Mouse (Mus musculus): ENCODE data around the gene Gucd1. TPM values are rescaled to one million over a fixed set of nuclear protein-coding genes. Genes with fewer than 3 reads are reported as not detected.
"Not testable (repeated sequence)": the region's sequence is repeated elsewhere in the genome, so short reads cannot be mapped to it uniquely, and the experiment has no call there.

The Gucd1 gene
- polyA plus RNA-seq (2016; fragmentation: Nextera tagmentation; extraction: Ambion mirVana), result 30.0 and 31.9 TPM in 2 replicates

GRCm38 (mm10) chr10:75517758-75518143 is at the start of gene Gucd1:
TSS of gene Gucd1 (minus strand) at chr10:75517972.
- H3K27me3 ChIP-seq (replicated peaks; ENCODE audit: low read depth, poor library complexity, severe bottlenecking), result no peaks in the 10 kb centered on the region
- H3K4me3 ChIP-seq, result peak within 1 kb of the TSS; percentile 81
- H3K4me1 ChIP-seq, result peaks cover 37% of the 10 kb centered on the region
- peak; percentile 97 for DNase-seq (ENCODE audit: low spot score)
- WGBS, result 0% methylated on average over 20 of the region's 20 CpGs
- H3K27ac ChIP-seq (replicated peaks), result peak within 1 kb of the TSS; percentile 93
- H3K36me3 ChIP-seq (replicated peaks), result peaks cover 40% of the 10 kb centered on the region
- H3K9me3 ChIP-seq, result no peaks in the 10 kb centered on the region

GRCm38 (mm10) chr10:75566765-75567164 is 49.0 kb upstream of the Gucd1 start:
- not testable (repeated sequence) for DNase-seq (ENCODE audit: low spot score)
- H3K27me3 ChIP-seq (replicated peaks; ENCODE audit: low read depth, poor library complexity, severe bottlenecking), result peaks cover 45% of the 10 kb centered on the region
- 74% methylated on average over 2 of the region's 2 CpGs for WGBS

GRCm38 (mm10) chr10:75566321-75566720 is 48.5 kb upstream of the Gucd1 start:
- no peak overlapping the region for H3K4me3 ChIP-seq
- peaks cover 24% of the 10 kb centered on the region for H3K4me1 ChIP-seq
- WGBS, result 78% methylated on average over 5 of the region's 5 CpGs
- H3K27me3 ChIP-seq (replicated peaks; ENCODE audit: low read depth, poor library complexity, severe bottlenecking), result peaks cover 50% of the 10 kb centered on the region
- no peak overlapping the region for H3K27ac ChIP-seq (replicated peaks)
- H3K36me3 ChIP-seq (replicated peaks), result no peaks in the 10 kb centered on the region
- no peak for DNase-seq (ENCODE audit: low spot score)
- H3K9me3 ChIP-seq, result no peaks in the 10 kb centered on the region

More at GRCm38 (mm10) chr10:75566765-75567164, 49.0 kb upstream of the Gucd1 start:
- H3K4me3 ChIP-seq; H3K9me3 ChIP-seq; H3K36me3 ChIP-seq (replicated peaks); H3K27ac ChIP-seq (replicated peaks): not testable (repeated sequence)
- H3K4me1 ChIP-seq, result peaks cover 28% of the 10 kb centered on the region

DNA sequence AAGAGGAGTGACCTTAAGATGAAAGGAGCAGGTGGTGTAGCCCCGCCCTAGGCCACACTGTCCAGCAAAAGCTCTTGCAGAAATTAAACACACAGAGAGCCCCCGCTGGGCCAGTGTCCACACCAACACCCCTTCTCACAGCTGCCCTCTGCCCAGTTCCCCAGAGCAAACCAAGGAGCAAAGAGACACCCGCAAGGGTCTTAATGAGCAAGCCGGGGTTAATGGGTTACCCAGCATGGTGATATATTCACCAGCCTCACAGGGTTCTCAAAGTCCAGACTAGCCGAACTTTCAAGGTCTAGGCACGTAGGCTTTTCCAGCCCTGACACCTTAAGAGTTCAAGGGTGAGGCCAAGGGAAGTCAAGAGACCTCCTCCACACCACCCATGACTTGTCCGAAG is 48.1 kb upstream of the Gucd1 start:
- no peak overlapping the region for H3K27ac ChIP-seq (replicated peaks)
- DNase-seq (ENCODE audit: low spot score), result no peak
- 79% methylated on average over 7 of the region's 7 CpGs for WGBS

GRCm38 (mm10) chr10:75565436-75565835 is 47.7 kb upstream of the Gucd1 start:
- Histone ChIP-seq H3K4me3 (no peak overlapping the region), H3K9me3 (no peaks in the 10 kb centered on the region), H3K36me3 (replicated peaks) (no peaks in the 10 kb centered on the region), H3K4me1 (peaks cover 26% of the 10 kb centered on the region), H3K27me3 (replicated peaks; ENCODE audit: low read depth, poor library complexity, severe bottlenecking) (peaks cover 59% of the 10 kb centered on the region), H3K27ac (replicated peaks) (no peak overlapping the region)
- no peak for DNase-seq (ENCODE audit: low spot score)
- 65% methylated on average over 6 of the region's 6 CpGs for WGBS

More for the DNA sequence above, 48.1 kb upstream of the Gucd1 start:
- no peaks in the 10 kb centered on the region for H3K36me3 ChIP-seq (replicated peaks)
- peaks cover 54% of the 10 kb centered on the region for H3K27me3 ChIP-seq (replicated peaks; ENCODE audit: low read depth, poor library complexity, severe bottlenecking)
- no peak overlapping the region for H3K4me3 ChIP-seq
- H3K4me1 ChIP-seq, result peaks cover 24% of the 10 kb centered on the region
- H3K9me3 ChIP-seq, result no peaks in the 10 kb centered on the region

DNA sequence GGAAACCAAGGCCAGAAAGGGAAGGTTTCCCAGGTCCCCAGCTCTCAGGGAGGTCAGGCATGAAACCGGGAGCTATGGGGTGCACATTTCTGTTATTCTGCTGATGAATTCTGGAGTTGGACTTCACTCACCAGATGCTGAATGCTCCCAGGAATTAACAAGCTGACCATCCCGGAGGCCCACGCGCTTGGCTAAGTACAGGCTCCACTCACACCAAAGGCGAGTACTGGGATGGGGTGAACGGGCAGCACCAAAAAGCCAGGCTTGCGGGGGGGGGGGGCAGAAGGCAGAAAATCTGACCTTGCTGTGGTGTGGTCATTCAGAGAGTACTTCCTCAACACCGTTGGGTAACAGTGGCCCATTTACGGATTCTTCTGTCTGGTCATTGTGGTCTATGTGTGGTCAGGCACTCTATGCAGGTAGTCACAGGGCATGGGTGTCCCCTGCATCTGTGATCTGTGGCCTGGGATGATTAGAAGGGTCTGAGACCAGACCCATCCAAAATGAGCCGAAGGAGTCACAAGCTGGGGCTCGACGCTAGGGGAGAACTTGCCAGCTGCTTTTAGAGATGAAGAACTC is 47.0 kb upstream of the Gucd1 start:
- WGBS, result 84% methylated on average over 12 of the region's 12 CpGs
- no peaks in the 10 kb centered on the region for H3K36me3 ChIP-seq (replicated peaks)
- H3K4me3 ChIP-seq, result no peak overlapping the region
- no peaks in the 10 kb centered on the region for H3K9me3 ChIP-seq
- DNase-seq (ENCODE audit: low spot score), result no peak
- peaks cover 32% of the 10 kb centered on the region for H3K4me1 ChIP-seq
- peaks cover 64% of the 10 kb centered on the region for H3K27me3 ChIP-seq (replicated peaks; ENCODE audit: low read depth, poor library complexity, severe bottlenecking)
- H3K27ac ChIP-seq (replicated peaks), result no peak overlapping the region

DNA sequence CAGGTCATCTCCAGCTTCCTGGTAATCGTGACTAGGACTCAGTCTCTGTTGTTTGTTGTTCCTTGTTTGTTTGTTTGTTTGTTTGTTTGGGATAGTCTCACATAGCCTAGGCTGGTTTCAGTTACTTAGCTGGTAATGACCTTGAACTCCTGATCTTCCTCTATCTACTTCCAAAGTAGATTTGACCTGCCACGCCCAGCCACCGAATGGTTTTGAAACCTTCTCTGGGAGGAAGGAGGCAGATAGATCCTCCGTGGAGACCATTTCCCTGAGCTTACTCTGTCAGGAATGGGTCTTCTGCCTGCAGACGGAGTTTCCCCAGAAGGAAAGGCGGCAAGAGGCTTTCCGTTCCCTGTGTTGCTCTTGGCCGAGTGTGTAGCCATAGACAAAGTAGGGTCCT is 44.8 kb upstream of the Gucd1 start:
- no peak overlapping the region for H3K4me3 ChIP-seq
- no peaks in the 10 kb centered on the region for H3K9me3 ChIP-seq
- H3K36me3 ChIP-seq (replicated peaks), result no peaks in the 10 kb centered on the region
- peaks cover 69% of the 10 kb centered on the region for H3K27me3 ChIP-seq (replicated peaks; ENCODE audit: low read depth, poor library complexity, severe bottlenecking)
- WGBS, result 83% methylated on average over 8 of the region's 8 CpGs
- DNase-seq (ENCODE audit: low spot score), result no peak
- no peak overlapping the region for H3K27ac ChIP-seq (replicated peaks)
- peaks cover 43% of the 10 kb centered on the region for H3K4me1 ChIP-seq

- Histone ChIP-seq H3K27ac (replicated peaks) (peak within 1 kb of the TSS; percentile 85), H3K36me3 (replicated peaks) (no peaks in the 10 kb centered on the region), H3K27me3 (replicated peaks; ENCODE audit: low read depth, poor library complexity, severe bottlenecking) (peaks cover 77% of the 10 kb centered on the region), H3K9me3 (no peaks in the 10 kb centered on the region), H3K4me3 (peak within 1 kb of the TSS; percentile 78), H3K4me1 (peaks cover 50% of the 10 kb centered on the region)
- no peak for DNase-seq (ENCODE audit: low spot score)
- 40% methylated on average over 10 of the region's 10 CpGs for WGBS
Measured at GRCm38 (mm10) chr10:75561071-75561654, 43.4 kb upstream of the Gucd1 start, which contains the start of gene Ggt1. TSS of gene Ggt1 (plus strand) at chr10:75561604.

GRCm38 (mm10) chr10:75560549-75560899 is 42.8 kb upstream of the Gucd1 start:
- H3K27me3 ChIP-seq (replicated peaks; ENCODE audit: low read depth, poor library complexity, severe bottlenecking), result peaks cover 77% of the 10 kb centered on the region
- WGBS, result 10% methylated on average over 6 of the region's 6 CpGs
- peak; percentile 54 for DNase-seq (ENCODE audit: low spot score)
- peaks cover 51% of the 10 kb centered on the region for H3K4me1 ChIP-seq
- no peaks in the 10 kb centered on the region for H3K9me3 ChIP-seq
- no peaks in the 10 kb centered on the region for H3K36me3 ChIP-seq (replicated peaks)
- peak overlapping the region; percentile 78 for H3K4me3 ChIP-seq
- H3K27ac ChIP-seq (replicated peaks), result peak overlapping the region; percentile 85

DNA sequence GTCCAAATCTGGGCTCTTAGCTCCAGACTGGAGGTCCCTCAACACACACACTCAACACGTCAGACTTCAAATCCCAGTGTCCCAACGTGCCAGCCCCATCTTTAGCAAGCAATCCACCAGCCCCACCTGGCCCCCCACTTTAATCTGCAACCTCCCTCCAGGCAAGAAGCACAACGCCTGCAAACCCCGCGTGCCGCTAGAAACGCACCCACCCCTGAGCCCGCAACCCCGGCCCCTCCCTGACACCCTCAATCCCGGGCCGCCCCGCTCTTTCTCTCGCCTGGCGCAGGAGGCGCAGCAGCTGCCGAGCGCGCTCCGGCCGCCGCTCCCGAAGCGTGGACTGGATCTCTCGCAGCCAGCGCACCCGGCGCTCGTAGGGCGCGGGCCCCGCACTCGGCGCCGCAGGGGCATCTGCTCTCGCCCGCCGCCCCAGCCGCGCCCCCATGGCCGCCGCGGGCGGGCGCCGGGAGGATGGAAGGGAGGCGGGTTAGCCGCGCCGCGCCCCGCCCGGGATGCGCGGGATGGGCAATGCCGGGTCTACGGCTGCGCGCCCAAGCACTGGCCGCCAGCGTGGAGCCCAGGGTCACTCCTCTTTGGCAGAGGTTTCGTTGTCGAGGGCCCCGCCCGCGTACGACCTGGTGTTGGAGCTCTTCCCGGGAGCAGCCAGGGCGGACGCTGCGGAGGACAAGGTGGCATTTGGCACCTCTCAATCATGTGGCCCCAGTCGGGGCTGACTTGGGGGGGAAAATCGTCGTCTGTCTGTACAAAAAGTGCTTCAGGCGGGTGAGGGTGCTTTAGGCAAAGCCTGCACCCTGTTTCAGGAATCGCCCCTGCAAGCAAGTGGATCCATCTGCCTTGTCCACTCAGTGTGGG is 42.1 kb upstream of the Gucd1 start, which contains the start of gene Lrrc75b:
Lrrc75b (minus strand) TSS at position 655 of the 873 bp plus-strand sequence.
- H3K4me3 ChIP-seq, result peak within 1 kb of the TSS; percentile 78
- WGBS, result under 1% methylated on average over 75 of the region's 75 CpGs
- H3K27me3 ChIP-seq (replicated peaks; ENCODE audit: low read depth, poor library complexity, severe bottlenecking), result peaks cover 77% of the 10 kb centered on the region
- H3K27ac ChIP-seq (replicated peaks), result peak within 1 kb of the TSS; percentile 85
- no peaks in the 10 kb centered on the region for H3K36me3 ChIP-seq (replicated peaks)
- H3K9me3 ChIP-seq, result no peaks in the 10 kb centered on the region
- peaks cover 50% of the 10 kb centered on the region for H3K4me1 ChIP-seq
- peak; percentile 69 for DNase-seq (ENCODE audit: low spot score)

DNA sequence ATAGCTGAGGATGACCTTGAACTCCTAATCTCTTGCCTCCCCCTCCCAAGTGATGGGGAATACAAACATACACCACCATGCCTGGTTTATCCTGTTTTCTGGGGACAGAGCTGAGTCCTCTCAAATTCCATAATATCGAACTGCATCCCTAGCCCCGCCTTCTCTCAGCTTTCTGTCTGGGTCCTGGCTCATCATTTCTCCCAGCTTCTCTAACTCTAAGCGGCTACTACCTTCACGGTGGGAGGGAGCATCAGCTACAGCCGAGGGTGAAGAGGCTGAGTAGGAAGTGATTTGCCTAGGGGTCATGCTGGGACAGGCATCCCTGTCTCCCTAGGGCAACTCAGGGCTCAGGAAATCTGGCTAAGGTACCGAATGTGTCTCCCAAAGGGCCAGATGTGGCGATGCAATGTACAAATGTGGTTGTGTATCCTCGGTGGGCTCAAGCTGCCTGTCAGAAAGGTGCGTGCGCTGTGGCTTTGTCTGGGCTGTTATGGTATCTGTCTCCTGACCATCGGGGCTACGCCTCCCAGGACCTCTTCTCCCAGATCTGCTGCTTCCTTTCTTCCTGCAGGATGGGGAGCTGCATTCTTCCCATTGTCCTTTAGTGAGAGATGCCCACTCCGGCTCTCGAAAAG is 41.4 kb upstream of the Gucd1 start:
- Histone ChIP-seq H3K27ac (replicated peaks) (peak overlapping the region; percentile 85), H3K4me3 (peak overlapping the region; percentile 78), H3K27me3 (replicated peaks; ENCODE audit: low read depth, poor library complexity, severe bottlenecking) (peaks cover 75% of the 10 kb centered on the region), H3K4me1 (peaks cover 50% of the 10 kb centered on the region), H3K36me3 (replicated peaks) (no peaks in the 10 kb centered on the region), H3K9me3 (no peaks in the 10 kb centered on the region)
- DNase-seq (ENCODE audit: low spot score), result no peak
- WGBS, result 2% methylated on average over 14 of the region's 14 CpGs

GRCm38 (mm10) chr10:75558515-75558914 is 40.7 kb upstream of the Gucd1 start:
- H3K36me3 ChIP-seq (replicated peaks), result no peaks in the 10 kb centered on the region
- no peak overlapping the region for H3K27ac ChIP-seq (replicated peaks)
- H3K4me3 ChIP-seq, result peak overlapping the region; percentile 78; the same call in 1 of the 2 replicates
- no peaks in the 10 kb centered on the region for H3K9me3 ChIP-seq
- peaks cover 69% of the 10 kb centered on the region for H3K27me3 ChIP-seq (replicated peaks; ENCODE audit: low read depth, poor library complexity, severe bottlenecking)
- H3K4me1 ChIP-seq, result peaks cover 50% of the 10 kb centered on the region
- DNase-seq (ENCODE audit: low spot score), result no peak
- WGBS, result 20% methylated on average over 3 of the region's 3 CpGs
